Mouse (Mus musculus): ENCODE data around the gene Mettl26.
"Not testable (repeated sequence)": the region's sequence is repeated elsewhere in the genome, so short reads cannot be mapped to it uniquely, and the experiment has no call there.

Gene Mettl26

DNA sequence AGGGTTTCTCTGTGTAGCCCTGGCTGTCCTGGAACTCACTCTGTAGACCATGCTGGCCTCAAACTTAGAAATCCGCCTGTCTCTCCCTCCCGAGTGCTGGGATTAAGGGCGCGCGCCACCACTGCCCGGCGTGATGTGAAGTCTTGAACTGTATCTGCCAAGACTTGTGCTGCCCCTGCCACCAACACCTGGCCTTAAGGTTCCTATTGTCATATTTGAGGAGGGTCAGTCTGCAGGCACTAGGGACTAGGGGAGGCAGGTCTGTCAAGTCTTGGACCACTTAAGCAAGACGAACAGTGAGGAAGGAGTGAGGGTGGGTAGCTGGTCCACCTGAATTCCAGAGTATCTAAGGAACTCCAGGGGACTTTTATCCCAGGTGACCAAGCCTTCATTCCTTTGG lies 5.4 kb upstream of the Mettl26 start:
- no peak for DNase-seq

DNA sequence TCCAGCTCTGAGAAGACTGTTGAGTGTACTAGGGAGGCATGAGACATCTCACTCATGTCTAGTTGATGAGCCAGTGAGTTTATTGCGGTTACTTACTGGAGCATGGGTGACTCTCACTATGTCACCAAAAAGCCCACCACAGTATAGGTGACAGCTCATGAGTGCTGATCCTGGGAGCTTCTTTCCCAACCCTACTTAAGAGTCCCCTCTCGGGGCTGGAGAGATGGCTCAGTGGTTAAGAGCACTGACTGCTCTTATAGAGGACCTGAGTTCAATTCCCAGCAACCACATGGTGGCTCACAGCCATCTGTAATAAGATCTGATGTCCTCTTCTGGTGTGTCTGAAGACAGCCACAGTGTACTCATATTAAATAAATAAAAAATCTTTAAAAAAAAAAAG lies 4.9 kb upstream of the Mettl26 start:
- DNase-seq, result no peak

- DNase-seq, result not testable (repeated sequence)
Observed at GRCm38 (mm10) chr17:25871566-25871965, 3.3 kb upstream of the Mettl26 start.

DNA sequence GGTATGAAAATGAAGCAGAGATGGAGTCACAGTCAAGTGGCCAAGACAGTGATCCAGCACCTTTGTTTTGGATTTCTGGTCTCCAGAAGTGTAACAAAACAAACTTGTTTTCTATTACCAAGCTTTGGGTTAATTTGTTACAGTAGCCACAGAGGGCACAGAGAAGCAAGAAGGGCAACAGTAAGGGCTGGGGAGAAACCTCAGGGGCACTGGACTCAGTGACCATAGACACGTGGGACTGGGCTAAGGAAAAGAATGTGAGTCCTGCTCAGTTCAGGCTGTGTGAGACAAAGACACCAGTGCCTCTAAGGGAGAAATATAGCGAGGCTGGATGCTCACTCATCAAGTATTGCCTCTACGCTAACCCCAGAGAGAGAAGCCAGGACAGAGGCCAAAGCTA lies 2.2 kb upstream of the Mettl26 start:
- peak in 1 of 2 experiments; percentile 66 for DNase-seq

- no peak for DNase-seq
Observed at GRCm38 (mm10) chr17:25873405-25874147, 1.3 kb upstream of the Mettl26 start.

GRCm38 (mm10) chr17:25874148-25874720 lies 640 bp upstream of the Mettl26 start:
- no peak for DNase-seq

GRCm38 (mm10) chr17:25875171-25876136 lies 580 bp downstream of the Mettl26 start:
- peak; percentile 92 to 95 for DNase-seq

- peak; percentile 81 to 89 for DNase-seq
Observed at GRCm38 (mm10) chr17:25876347-25876915, 1.6 kb downstream of the Mettl26 start.

DNA sequence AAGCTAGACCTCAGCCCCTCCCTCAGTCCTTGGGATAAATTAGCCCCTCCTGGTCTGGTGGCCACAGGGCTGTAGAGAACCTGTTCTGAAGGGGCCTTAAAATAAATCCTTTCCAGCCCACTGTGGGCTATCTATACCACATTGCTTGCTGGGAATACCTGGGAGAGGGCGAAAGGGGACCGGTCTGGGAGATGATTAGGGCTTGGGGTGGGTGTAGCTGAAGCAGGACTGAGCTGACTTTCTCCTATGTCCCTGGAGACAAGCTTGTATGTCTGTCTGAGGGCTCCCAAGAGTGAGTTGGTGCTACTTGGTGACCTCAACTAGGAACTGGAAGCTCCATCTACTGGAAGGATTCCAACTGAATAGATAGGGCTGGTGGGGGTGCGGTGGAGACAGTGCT lies 2.2 kb downstream of the Mettl26 start:
- DNase-seq, result no peak

DNA sequence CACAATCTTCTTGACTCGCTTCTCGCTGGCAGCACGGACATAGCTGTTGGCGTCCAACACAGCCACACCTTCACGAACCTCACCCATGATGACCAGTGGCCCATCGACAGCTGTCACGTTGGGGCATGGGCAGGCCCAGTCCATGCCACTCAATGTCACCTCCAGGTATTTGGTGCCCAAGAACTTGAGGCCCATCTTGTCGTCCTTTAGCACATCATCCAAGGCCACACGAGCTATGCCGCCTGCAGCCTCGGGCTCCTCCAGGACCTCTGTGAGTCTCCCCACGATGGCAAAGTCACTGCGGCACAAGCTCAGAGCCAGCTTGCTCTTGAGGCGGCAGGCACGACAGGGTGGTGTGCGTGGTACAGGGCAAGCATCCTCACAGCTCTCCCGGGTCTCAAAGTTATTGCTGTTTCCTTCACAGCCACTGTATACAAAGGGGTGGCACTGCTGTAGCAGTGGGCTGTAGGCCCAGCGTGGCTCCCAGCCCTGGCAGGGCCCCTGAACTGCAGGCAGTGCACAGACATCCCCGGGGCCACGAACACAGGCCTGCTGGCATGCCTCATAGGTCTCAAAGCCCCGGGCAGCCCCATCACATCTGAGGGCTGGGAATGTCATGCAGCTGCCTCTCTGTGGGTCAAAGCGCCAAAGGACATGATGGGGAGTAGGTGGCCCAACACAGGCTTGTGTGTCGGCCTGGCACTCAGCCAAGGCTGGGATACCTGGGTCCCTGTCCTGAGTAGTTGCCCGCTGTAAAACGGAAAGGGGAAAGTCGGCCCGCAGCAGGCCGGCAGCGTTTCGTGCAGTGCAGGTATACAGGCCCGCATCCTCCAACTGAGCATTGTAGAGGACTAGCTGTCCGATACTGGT lies 3.1 kb downstream of the Mettl26 start:
- peak in 1 of 2 experiments; percentile 65 for DNase-seq

GRCm38 (mm10) chr17:25878611-25879180 lies 3.8 kb downstream of the Mettl26 start:
- DNase-seq, result peak in 1 of 2 experiments; percentile 45

DNA sequence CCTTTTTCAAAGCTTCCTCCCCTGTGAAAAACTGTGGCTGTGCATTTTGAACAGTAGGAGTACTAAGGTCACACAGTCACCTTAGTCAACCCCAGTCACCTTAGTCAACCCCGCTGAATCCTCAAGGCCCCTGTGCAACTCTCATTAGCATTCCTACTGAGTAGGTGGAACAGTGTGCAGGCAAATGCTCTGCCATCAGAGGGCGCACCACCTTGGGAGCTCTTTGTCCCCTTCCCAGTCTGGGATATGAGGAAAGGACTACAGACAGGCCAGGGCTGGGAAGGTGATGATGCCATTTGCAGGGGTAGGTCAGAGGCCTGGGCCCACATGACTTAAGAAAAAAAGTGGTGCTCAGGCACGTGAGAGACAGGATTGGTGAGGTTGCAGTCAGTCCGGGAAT lies 4.4 kb downstream of the Mettl26 start:
- peak; percentile 81 to 89 for DNase-seq

- DNase-seq, result peak in 1 of 2 experiments; percentile 58
Observed at GRCm38 (mm10) chr17:25879750-25880149, 4.9 kb downstream of the Mettl26 start.

GRCm38 (mm10) chr17:25880196-25880910 lies 5.5 kb downstream of the Mettl26 start, which contains the start of gene Wfikkn1:
TSS of gene Wfikkn1 (minus strand) at chr17:25880858.
- DNase-seq, result peak in 1 of 2 experiments; percentile 62

GRCm38 (mm10) chr17:25880913-25881641 lies 6.2 kb downstream of the Mettl26 start:
- DNase-seq, result peak; percentile 55 to 59

DNA sequence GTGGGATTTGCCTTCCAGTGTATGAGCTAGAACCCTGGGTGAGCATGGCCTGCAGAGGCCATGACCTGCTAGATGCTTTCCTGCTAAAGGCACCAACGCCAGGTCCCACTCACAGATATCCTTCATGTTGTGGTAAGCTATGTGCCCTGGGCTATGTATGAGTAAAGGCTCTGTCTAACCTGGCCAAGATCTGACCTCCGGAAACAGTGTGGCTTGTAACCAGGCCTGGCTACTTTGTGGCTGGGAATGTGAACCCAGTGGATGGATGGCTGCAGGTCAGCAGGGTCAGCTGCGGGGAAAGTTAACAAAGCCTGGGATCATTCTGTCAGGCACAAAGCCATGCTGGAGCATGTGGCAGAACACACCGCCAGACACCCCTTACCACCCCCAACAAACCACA lies 6.8 kb downstream of the Mettl26 start:
- DNase-seq, result peak in 1 of 2 experiments; percentile 30

DNA sequence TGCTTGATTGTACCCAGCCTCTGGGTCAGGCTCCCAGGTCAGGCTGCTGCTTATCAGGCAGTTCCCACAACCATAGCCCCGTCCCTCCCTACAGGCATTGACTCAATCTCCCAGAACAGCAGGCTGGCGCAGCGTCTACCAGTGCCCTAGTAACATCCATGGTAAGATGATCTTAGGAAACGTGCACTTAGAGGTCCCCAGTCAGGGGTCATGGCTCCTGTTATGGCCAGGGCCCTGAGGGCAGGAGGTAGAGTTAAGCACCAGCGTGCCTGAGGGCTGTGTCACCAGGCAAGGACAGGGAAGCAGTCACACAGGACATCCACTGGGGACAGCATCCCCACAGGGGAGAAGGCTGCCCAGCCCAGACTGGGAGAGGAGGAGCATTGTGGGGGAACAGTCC lies 7.4 kb downstream of the Mettl26 start:
- DNase-seq, result peak in 1 of 2 experiments; percentile 46

GRCm38 (mm10) chr17:25883268-25883667 lies 8.4 kb downstream of the Mettl26 start:
- DNase-seq, result no peak

GRCm38 (mm10) chr17:25883824-25884223 lies 8.9 kb downstream of the Mettl26 start:
- DNase-seq, result peak in 1 of 2 experiments; percentile 34

DNA sequence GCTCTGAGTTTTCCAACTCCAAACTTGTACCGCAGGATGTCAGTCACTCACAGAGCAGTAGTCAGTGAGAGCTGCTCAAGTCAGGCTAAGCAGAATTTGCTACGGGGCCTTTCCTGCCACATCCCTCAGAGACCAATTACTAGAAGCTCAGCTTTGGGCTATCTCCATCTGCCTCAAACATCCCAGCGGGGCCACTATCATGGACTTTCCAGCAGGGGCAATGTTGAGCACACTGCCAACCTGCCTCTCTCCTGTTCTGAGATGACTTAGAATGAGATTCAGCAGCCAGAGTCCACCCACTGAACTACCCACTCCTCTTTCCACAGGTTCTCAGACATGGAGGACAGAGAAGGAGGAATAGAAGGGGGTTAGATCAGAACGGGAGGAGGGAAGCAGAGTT lies 10.8 kb downstream of the Mettl26 start:
- peak in 1 of 2 experiments; percentile 49 for DNase-seq
